Mouse (Mus musculus) forebrain, postnatal 0 days (tissue): Measurements from ENCODE around the gene Antxr1. TPM values are rescaled to one million over a fixed set of nuclear protein-coding genes. Genes with fewer than 3 reads are reported as not detected.
A peak's percentile ranks its signal among the peaks of the same experiment; 100 is the strongest.

ENCODE experiments used
- ATAC-seq: fragments of 200-750 bp; cut with Nextera tagmentation; 2 replicates; pipeline ENCODE4 v1.8.0; 2017; ENCODE audit warnings: mild to moderate bottlenecking, moderate library complexity
- DNase-seq: peaks from one replicate; pipeline ENCODE4 v3.0.0-alpha.2; 2015
- H3K27ac ChIP-seq: fragments of 300-500 bp; sonication (generic); 2 replicates; pipeline ENCODE4 v1.5.1; 2014; ENCODE audit warnings: low read depth, mild to moderate bottlenecking, antibody characterized with exemption, low read length, moderate library complexity, mixed read lengths
- H3K27me3 ChIP-seq: fragments of 300-500 bp; sonication (generic); 2 replicates; pipeline ENCODE4 v1.6.1; 2014; ENCODE audit warnings: mild to moderate bottlenecking, low read length, mixed read lengths; ENCODE audit not compliant: insufficient read depth
- H3K36me3 ChIP-seq: fragments of 300-500 bp; sonication (generic); 2 replicates; pipeline ENCODE4 v1.6.1; 2014; ENCODE audit warnings: mild to moderate bottlenecking, moderate library complexity; ENCODE audit not compliant: insufficient read depth
- H3K4me1 ChIP-seq: fragments of 300-500 bp; sonication (generic); 2 replicates; pipeline ENCODE4 v1.6.1; 2014; ENCODE audit warnings: antibody characterized with exemption; ENCODE audit not compliant: insufficient read depth
- H3K4me2 ChIP-seq: fragments of 300-500 bp; sonication (generic); 2 replicates; pipeline ENCODE4 v1.6.1; 2014; ENCODE audit warnings: low read depth, mild to moderate bottlenecking, moderate library complexity
- H3K4me3 ChIP-seq: fragments of 300-500 bp; sonication (generic); 2 replicates; pipeline ENCODE4 v1.5.1; 2014; ENCODE audit warnings: low read depth, low read length, mixed read lengths
- H3K9ac ChIP-seq: fragments of 300-500 bp; sonication (generic); 2 replicates; pipeline ENCODE4 v1.6.1; 2014; ENCODE audit warnings: mild to moderate bottlenecking
- H3K9me3 ChIP-seq: fragments of 300-500 bp; sonication (generic); 2 replicates; pipeline ENCODE4 v1.6.1; 2016; ENCODE audit warnings: low read length
- CTCF ChIP-seq: sonication (generic); IDR thresholded peaks from 2 replicates; pipeline ENCODE4 v1.5.1; 2016; ENCODE audit warnings: antibody characterized with exemption, control low read depth, low read depth
- WGBS: fragments of 180-500 bp; shearing (Covaris S2); extraction: QIAGEN DNeasy Blood & Tissue Kit; methylation state at CpG from one replicate; pipeline ENCODE4 v1.1.7; 2014; 5-methylcytosine and 5-hydroxymethylcytosine counted together
- polyA plus RNA-seq: library from polyadenylated mRNA; unstranded; fragments of >200 nt; fragmentation: Nextera tagmentation; extraction: Ambion mirVana; gene quantifications from 2 replicates; pipeline ENCODE4 v1.2.1, GENCODE M21; 2015
- total RNA-seq: library from RNA; depleted of rRNA; stranded (reverse); fragments of >200 nt; gene quantifications from 2 replicates; pipeline ENCODE4 v1.2.3, GENCODE M21; 2014

The Antxr1 gene
- total and polyA plus RNA-seq, 2 experiments from 2014 or later = 1.8 to 13.2 TPM

GRCm38 (mm10) chr6:87269950-87270349 is 65.7 kb downstream of the Antxr1 start:
- no peak for ATAC-seq
- Histone ChIP-seq H3K4me3 (no peak overlapping the region), H3K4me2 (no peak overlapping the region), H3K9ac (no peak overlapping the region), H3K36me3 (no peaks in the 10 kb centered on the region), H3K27ac (no peak overlapping the region), H3K4me1 (no peaks in the 10 kb centered on the region), H3K27me3 (no peaks in the 10 kb centered on the region), H3K9me3 (no peaks in the 10 kb centered on the region)
- 83% methylated on average over 7 of the region's 7 CpGs for WGBS
- DNase-seq = no peak
- no peak for TF ChIP-seq CTCF

GRCm38 (mm10) chr6:87262666-87263065 is 73.0 kb downstream of the Antxr1 start:
- H3K27me3 ChIP-seq = no peaks in the 10 kb centered on the region
- no peak overlapping the region for H3K4me2 ChIP-seq
- 37% methylated on average over 2 of the region's 2 CpGs for WGBS
- H3K4me1 ChIP-seq = peaks cover 5% of the 10 kb centered on the region; the same call in 1 of the 2 replicates
- DNase-seq (no peak), ATAC-seq (no peak)
- H3K36me3 ChIP-seq = no peaks in the 10 kb centered on the region
- TF ChIP-seq CTCF = no peak
- no peak overlapping the region for H3K9ac ChIP-seq
- no peak overlapping the region for H3K27ac ChIP-seq
- no peaks in the 10 kb centered on the region for H3K9me3 ChIP-seq
- no peak overlapping the region for H3K4me3 ChIP-seq

- Histone ChIP-seq H3K36me3 (no peaks in the 10 kb centered on the region), H3K9ac (no peak overlapping the region), H3K4me1 (peaks cover 5% of the 10 kb centered on the region; the same call in 1 of the 2 replicates), H3K27me3 (no peaks in the 10 kb centered on the region), H3K4me2 (no peak overlapping the region), H3K27ac (no peak overlapping the region), H3K4me3 (no peak overlapping the region), H3K9me3 (no peaks in the 10 kb centered on the region)
- ATAC-seq (peak; percentile 34), DNase-seq (peak; percentile 66)
- TF ChIP-seq CTCF = no peak
- WGBS = 34% methylated on average over 5 of the region's 5 CpGs
These were observed 76.6 kb downstream of the Antxr1 start for GRCm38 (mm10) chr6:87258976-87259375.

GRCm38 (mm10) chr6:87257981-87258775 is 77.4 kb downstream of the Antxr1 start:
- TF ChIP-seq CTCF = no peak
- no peak overlapping the region for H3K4me2 ChIP-seq
- H3K9me3 ChIP-seq = no peaks in the 10 kb centered on the region
- H3K4me3 ChIP-seq = no peak overlapping the region
- H3K27ac ChIP-seq = no peak overlapping the region
- WGBS = 53% methylated on average over 7 of the region's 7 CpGs
- DNase-seq (peak; percentile 72), ATAC-seq (peak; percentile 88)
- no peaks in the 10 kb centered on the region for H3K36me3 ChIP-seq
- H3K4me1 ChIP-seq = peaks cover 5% of the 10 kb centered on the region; the same call in 1 of the 2 replicates
- H3K9ac ChIP-seq = no peak overlapping the region
- no peaks in the 10 kb centered on the region for H3K27me3 ChIP-seq

- Histone ChIP-seq H3K4me1 (peaks cover 5% of the 10 kb centered on the region; the same call in 1 of the 2 replicates), H3K9me3 (no peaks in the 10 kb centered on the region), H3K27ac (no peak overlapping the region), H3K4me2 (no peak overlapping the region), H3K9ac (no peak overlapping the region), H3K4me3 (no peak overlapping the region), H3K36me3 (no peaks in the 10 kb centered on the region), H3K27me3 (no peaks in the 10 kb centered on the region)
- no peak for ATAC-seq
- DNase-seq = no peak
- TF ChIP-seq CTCF = no peak
- WGBS = 83% methylated on average over 4 of the region's 4 CpGs
These were observed 78.2 kb downstream of the Antxr1 start for GRCm38 (mm10) chr6:87257471-87257870.

- Histone ChIP-seq H3K36me3 (no peaks in the 10 kb centered on the region), H3K4me1 (peaks cover 5% of the 10 kb centered on the region; the same call in 1 of the 2 replicates)
- WGBS = 95% methylated on average over 12 of the region's 12 CpGs
These were observed 80.0 kb downstream of the Antxr1 start for GRCm38 (mm10) chr6:87255668-87256067.

GRCm38 (mm10) chr6:87254756-87255155 is 80.9 kb downstream of the Antxr1 start:
- Histone ChIP-seq H3K9me3 (no peaks in the 10 kb centered on the region), H3K27ac (no peak overlapping the region), H3K27me3 (no peaks in the 10 kb centered on the region), H3K4me2 (no peak overlapping the region), H3K4me3 (no peak overlapping the region), H3K36me3 (no peaks in the 10 kb centered on the region), H3K9ac (no peak overlapping the region), H3K4me1 (peaks cover 5% of the 10 kb centered on the region; the same call in 1 of the 2 replicates)
- DNase-seq (no peak), ATAC-seq (no peak)
- TF ChIP-seq CTCF = peak; percentile 30
- 35% methylated on average over 7 of the region's 7 CpGs for WGBS

More at GRCm38 (mm10) chr6:87255668-87256067, 80.0 kb downstream of the Antxr1 start:
- Histone ChIP-seq H3K27ac (no peak overlapping the region), H3K4me2 (no peak overlapping the region), H3K27me3 (no peaks in the 10 kb centered on the region), H3K9ac (no peak overlapping the region), H3K9me3 (no peaks in the 10 kb centered on the region), H3K4me3 (no peak overlapping the region)
- DNase-seq (no peak), ATAC-seq (no peak)
- no peak for TF ChIP-seq CTCF
